Mouse (Mus musculus) gastrocnemius, adult 2 months (tissue): ENCODE data around the gene Tnn. TPM values are rescaled to one million over a fixed set of nuclear protein-coding genes. Genes with fewer than 3 reads are reported as not detected.
A peak's percentile ranks its signal among the peaks of the same experiment; 100 is the strongest.

Experiments used
- DNase-seq: peaks from one replicate; pipeline ENCODE4 v3.0.0; 2022
- H3K27ac ChIP-seq: fragments of 200-600 bp; 2 replicates; pipeline ENCODE4 v1.8.1; 2022; ENCODE audit warnings: mild to moderate bottlenecking
- H3K4me3 ChIP-seq: fragments of 200-600 bp; 2 replicates; pipeline ENCODE4 v1.8.1; 2022; ENCODE audit warnings: mild to moderate bottlenecking, moderate library complexity
- CTCF ChIP-seq: fragments of 200-600 bp; IDR thresholded peaks from 2 replicates; pipeline ENCODE4 v1.8.1; 2022; ENCODE audit warnings: antibody characterized with exemption, mild to moderate bottlenecking, moderate library complexity
- intact Hi-C: fragments of 180-260 bp; cut with DNase I; formaldehyde crosslinking; loops from one replicate; pipeline ENCODE4 v1.15.1; 2025
- total RNA-seq, 2 experiments: library from RNA; stranded (reverse); gene quantifications; 2 replicates each; pipeline ENCODE4 v1.2.3; 2021

Tnn gene
- total RNA-seq, 2 experiments from 2014 or later: not detected

DNA sequence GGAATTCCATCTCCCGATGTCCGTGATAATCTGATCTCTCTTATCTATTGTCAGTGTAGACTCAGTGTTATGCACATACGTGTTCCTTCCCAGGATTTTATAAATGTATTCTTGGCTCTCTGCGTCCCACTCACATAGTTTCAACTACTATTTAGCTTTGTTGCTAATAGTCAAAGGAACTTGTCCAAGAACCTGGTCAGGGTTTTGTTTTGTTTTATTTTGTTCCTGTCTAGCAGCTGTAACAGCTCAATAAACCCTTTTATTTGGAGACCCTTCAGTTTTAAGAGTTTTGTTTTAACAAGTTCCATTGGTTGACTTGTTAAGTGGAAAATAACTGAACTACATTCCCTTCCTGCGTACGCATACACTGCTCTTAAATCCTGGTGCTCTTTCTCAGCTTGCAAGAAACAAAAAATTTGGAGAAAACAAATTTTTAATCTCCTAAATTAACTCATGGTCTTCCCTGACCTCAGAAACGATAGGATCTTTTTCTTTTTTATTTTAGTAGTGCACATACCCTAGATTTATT lies 17.0 kb downstream of the Tnn start:
- no peak overlapping the region for H3K27ac ChIP-seq
- no peak overlapping the region for H3K4me3 ChIP-seq
- no peak for DNase-seq
- intact Hi-C loops: no loop called here
- TF ChIP-seq CTCF: no peak

DNA sequence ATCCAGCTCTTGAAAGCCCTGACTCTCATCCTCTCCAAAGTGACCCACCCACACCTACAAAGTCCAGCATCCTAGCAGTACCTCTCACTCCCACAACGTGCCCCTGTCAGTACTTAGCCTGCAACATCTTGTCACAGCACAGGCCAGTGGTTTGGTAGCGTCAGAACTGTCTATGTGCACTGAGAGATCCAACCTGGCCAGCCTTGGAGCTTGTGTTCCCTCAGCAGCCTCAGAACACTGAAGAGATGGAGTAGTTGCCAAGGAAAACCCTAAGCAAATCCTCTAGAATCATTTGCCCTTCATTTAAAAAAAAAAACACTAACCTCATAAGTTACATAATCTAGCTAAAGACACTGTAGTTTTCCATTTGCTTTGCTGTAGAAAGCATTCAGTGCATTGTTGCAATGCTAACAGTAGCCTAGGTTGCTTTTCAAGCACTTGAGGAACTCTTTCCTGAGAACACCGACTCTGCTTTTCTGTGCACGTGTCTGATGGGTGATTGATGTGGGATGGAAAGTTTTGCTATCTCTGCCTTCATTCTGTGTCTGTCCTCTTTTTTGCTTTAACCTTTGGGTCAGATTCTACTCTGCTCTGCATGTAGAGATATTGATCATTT lies 19.8 kb downstream of the Tnn start:
- TF ChIP-seq CTCF: no peak
- Histone ChIP-seq H3K27ac (no peak overlapping the region), H3K4me3 (no peak overlapping the region)
- DNase-seq: no peak
- intact Hi-C loops: no loop called here

DNA sequence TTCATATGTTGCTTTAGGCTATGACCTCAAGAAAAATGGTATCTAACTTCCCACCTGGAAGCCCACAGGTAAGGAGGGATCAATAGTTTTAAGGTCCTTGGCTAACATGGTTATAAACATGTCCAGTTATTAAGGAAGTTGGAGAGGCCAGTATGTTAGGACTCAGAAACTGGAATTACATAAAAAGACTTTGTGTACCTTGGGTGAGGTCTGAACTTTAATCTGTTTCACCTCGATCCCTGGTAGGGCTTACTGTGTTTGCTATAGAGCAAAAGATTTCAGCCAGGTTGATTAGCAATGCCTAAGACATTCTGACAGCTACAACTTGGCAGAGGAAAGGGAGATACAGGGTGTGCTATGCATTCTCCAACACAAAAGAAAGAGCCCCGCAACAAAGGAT lies 29.4 kb downstream of the Tnn start:
- intact Hi-C loops: no loop called here
- no peak overlapping the region for H3K4me3 ChIP-seq
- no peak for TF ChIP-seq CTCF
- no peak overlapping the region for H3K27ac ChIP-seq
- no peak for DNase-seq

DNA sequence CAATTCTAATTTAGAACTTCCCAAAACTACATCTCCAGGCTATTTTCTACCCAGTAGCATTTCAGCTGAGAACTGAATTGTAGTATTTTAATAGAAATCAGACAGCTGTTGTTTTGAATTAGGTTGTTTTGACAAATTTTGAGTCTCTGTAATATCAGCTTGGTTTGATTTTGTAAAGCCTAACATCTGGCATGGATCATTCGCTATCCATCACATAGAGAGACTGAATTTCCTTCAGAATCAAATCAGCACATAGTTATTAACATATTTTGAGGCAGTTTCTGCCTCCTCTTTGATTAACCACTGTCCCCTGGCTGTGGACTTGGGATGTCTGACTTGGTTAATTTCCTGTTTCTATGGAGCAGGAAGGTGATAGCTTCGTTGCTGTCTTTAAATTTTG lies 44.8 kb downstream of the Tnn start:
- intact Hi-C loops: no loop called here
- Histone ChIP-seq H3K27ac (no peak overlapping the region), H3K4me3 (no peak overlapping the region)
- no peak for DNase-seq
- TF ChIP-seq CTCF: no peak

DNA sequence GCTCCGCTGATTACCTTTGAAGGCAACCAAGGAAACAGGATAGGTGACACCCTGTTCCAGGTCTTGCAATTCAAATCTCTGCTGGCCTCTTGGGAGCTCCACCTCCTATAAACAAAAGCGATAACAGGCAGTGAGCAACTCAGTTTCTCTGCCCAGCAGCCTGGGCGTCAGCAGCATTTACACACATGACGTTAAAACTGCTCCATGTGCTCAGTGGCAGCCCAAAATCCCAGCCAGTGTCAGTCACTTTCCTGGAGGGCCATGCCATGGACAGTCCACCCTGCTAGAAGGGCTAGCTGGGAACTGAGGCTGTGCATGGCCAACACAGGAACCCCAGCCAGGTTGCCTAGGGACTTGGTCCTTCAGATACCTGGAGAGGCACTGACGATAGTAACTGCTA lies 48.0 kb downstream of the Tnn start:
- intact Hi-C loops: no loop called here
- no peak for TF ChIP-seq CTCF
- Histone ChIP-seq H3K4me3 (no peak overlapping the region), H3K27ac (no peak overlapping the region)
- no peak for DNase-seq

DNA sequence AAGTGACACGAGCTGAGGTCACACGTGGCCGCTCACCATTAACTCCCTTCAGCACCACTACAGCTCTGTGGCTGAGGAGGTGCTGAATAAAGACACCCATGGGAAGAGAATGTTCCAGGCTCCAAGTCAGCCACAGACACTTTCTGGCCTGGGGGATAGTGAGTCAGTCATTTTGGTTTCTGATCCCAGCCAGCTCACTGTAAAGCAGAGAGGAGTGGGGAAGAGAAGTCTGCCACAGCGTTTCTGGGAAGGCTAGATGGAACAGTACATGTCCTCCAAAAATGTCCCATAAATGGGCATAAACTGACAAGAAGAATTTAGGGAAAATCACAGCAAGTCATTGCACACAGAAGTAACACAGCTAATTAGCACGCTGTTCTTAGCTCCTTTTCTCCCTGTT lies 52.4 kb downstream of the Tnn start:
- TF ChIP-seq CTCF: no peak
- no peak overlapping the region for H3K4me3 ChIP-seq
- DNase-seq: no peak
- H3K27ac ChIP-seq: no peak overlapping the region
- intact Hi-C loops: no loop called here

DNA sequence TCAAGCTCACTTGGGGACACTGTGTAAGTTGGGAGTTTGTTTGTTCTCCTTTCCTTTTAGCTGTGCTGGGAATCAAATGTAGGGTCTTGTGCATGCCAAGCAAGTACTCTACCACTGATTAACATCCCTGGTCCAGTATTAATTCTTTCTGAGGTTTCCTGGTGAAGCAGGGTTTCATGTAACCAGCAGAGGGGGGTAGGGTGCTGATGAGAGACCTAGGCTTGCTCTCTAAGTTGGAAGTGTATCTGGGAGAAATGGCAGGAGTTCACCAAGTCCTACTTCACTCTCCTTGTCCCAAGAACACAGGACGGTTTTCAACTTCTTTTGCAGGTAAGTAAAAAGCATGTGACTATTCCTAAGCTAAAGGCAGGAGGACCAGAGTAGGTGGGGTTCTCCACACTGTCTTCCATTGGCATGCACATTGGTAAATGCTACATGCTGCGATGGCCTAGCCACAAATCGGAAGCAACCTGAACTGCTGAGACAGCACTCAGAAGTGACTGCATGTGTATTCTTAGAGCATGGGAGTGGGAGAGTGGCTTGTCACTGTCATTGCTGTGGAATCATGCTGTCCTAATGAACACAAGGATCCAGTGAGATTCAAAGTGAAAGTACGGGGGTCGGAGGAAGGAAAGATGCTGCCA lies 53.6 kb downstream of the Tnn start:
- no peak; the same call in 1 of the 2 replicates for TF ChIP-seq CTCF
- no peak overlapping the region for H3K27ac ChIP-seq
- DNase-seq: no peak
- intact Hi-C loops: no loop called here
- H3K4me3 ChIP-seq: no peak overlapping the region

DNA sequence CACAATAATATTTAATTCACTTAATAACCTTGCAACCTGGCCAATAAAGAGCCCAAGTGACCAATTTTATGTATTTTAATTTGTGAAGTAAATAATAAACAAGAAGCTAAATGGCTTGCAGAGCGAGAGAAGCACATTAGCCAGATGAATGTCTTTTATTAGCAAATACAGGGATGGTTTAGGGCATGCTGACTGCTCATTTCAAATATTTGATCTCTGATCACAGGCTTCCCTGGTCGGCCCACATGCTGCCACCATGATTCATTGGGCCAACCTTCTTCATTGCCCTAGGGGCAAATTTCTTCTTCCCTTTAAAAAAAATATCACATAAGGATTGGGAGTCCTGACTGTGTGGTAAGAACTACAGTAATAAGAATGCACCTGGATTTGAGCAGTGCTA lies 66.7 kb downstream of the Tnn start:
- intact Hi-C loops: no loop called here
- Histone ChIP-seq H3K27ac (no peak overlapping the region), H3K4me3 (no peak overlapping the region)
- no peak for DNase-seq
- TF ChIP-seq CTCF: no peak

DNA sequence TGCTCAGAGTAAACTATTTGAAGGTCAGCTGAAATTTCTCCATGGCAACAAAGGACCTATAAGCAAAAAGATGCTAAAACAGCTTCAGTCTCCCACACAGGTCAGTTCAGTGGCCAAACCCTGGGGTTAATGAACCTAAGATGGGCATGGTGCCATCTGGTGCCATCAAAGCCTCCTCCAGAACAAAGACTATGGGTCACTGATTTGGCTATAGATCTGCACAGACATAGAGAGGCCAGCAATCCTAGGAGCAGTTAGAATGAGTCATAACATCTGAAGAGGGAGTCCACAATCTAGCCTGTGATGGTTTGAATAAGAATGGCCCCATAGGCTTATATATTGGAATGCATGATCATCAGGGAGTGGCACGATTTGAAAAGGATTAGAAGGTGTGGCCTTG lies 69.1 kb downstream of the Tnn start:
- no peak overlapping the region for H3K27ac ChIP-seq
- no peak for TF ChIP-seq CTCF
- no peak for DNase-seq
- intact Hi-C loops: no loop called here
- H3K4me3 ChIP-seq: no peak overlapping the region

DNA sequence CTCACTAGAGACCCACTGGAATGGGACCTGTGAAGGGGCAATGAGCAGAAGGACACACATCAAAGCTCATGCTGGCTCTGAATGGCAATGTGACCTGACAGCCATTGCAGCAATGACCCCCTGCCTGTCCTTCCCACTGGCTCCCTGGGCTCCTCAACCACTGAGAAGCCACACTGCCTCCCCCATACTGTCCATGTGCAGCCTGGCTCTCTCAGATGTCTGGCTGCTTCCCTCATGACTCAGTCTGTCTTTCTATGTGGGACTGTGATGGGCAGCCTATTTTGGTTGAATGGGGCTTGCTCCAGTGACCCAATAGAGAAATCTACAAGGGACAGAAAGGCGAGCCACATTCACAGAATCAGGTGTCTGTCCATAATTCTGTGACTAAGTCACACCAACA lies 70.7 kb downstream of the Tnn start:
- H3K4me3 ChIP-seq: no peak overlapping the region
- H3K27ac ChIP-seq: no peak overlapping the region
- intact Hi-C loops: no loop called here
- TF ChIP-seq CTCF: no peak
- no peak for DNase-seq

DNA sequence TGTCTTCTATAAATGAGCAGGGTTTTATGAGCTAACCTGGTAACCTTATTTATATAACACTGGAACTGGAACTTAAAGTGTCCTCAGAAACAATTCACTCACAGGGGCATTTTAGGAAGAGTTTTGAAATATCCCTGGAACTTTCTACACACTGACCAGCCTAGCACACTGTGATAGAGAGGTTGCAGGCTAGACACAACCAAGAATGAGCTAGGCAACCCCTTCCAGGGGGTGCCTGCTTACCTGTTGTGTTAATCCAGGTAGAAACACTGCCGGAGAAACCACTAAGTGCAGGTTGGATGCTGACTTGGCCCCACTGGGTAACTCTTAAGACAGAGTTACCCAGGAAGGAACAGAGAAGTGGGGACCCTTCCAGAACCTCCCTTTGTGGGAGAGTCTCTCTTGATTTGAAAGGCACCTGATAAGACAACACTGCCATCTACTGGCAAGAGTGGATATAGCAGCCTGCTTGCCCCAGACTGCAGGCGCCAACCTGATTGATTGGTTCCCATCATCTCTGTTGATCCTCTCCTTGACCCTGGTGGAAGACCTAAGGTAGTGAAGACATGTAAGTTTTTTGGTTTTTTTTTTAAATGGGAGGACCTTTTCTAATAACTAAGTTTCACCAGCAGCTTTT lies 72.5 kb downstream of the Tnn start:
- intact Hi-C loops: loop anchor here (2.0 kb wide), 1 partner anchor 170 kb away; no protein-coding TSS in a partner anchor
- DNase-seq: peak; percentile 72
- no peak; the same call in 1 of the 2 replicates for TF ChIP-seq CTCF
- Histone ChIP-seq H3K27ac (no peak overlapping the region), H3K4me3 (no peak overlapping the region)

DNA sequence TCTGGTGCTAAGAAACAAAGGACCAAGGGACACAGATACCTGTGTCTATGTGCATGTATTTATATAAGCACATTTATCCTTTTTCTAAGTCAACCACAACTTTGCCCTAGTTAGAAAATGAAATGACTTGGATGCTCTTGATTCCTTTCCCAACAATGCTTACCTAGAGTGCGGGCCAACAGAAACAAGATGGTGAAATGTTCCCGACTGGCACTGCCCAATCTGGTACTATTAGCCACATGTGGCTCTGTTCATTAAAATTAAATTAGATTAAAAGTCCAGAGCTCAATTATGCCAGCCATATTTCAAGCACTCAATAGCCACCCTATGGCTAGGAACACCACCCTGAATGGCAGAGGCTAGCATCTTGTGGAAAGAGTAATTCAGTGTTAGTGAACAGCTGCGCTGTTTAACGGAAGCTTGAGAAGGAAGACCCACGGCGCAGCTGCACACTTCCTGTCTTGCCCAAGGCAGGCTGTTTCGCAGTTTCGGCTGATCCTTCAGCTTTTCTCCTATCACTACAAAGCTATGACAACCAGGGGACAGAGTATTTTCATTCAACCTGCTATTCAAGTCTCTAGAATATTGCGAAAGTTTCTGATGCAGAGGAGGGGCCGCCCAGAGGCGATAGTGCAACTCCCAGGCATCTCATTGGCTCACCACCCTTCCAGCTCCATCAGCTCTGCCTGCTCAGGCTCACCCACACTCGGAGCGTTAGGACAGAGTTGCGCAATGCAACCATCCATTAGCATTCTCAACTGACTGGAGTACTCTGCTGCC lies 74.3 kb downstream of the Tnn start:
- peak; percentile 66 for DNase-seq
- Histone ChIP-seq H3K27ac (no peak overlapping the region), H3K4me3 (no peak overlapping the region)
- intact Hi-C loops: no loop called here
- TF ChIP-seq CTCF: no peak
